Mouse (Mus musculus) thymus, postnatal 10 days (tissue): ENCODE data around the gene Ncbp1.
A peak's percentile ranks its signal among the peaks of the same experiment; 100 is the strongest.

Source experiments
- DNase-seq, 2 experiments: peaks; one replicate each; pipeline ENCODE4 v3.0.0; 2021; ENCODE audit warnings: low spot score in 2 of 2

The Ncbp1 gene

DNA sequence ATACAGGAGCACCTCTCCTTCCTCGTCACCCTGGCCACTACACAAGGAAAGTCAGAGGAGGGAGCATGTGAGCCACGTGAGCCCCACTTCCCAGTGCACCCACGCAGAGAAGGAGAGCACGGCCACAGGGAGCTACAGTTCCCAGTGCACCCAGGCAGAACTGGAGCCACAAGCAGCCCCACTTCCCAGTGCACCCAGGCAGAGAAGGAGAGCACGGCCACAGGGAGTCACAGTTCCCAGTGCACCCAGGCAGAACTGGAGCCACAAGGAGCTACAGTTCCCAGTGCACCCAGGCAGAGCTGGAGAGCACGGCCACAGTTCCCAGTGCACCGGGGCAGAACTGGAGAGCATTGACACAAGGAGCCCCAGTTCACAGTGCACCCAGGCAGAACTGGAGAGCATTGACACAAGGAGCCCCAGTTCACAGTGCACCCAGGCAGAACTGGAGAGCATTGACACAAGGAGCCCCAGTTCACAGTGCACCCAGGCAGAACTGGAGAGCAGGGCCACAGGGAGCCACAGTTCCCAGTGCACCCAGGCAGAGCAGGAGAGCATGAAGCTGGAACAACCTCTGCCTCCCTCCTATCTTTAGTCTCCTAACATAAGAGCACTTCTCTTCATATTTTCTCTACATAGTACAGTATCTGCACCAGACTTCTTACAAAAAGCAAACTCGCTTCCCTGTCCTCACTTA, 9.0 kb upstream of the Ncbp1 start:
- no peak for DNase-seq

- DNase-seq, result peak; percentile 17 to 49
Measured at GRCm38 (mm10) chr4:46130221-46130620, 8.2 kb upstream of the Ncbp1 start.

GRCm38 (mm10) chr4:46131791-46132190, 6.6 kb upstream of the Ncbp1 start:
- no peak for DNase-seq

- DNase-seq, result no peak
Measured at GRCm38 (mm10) chr4:46137629-46138286, 655 bp upstream of the Ncbp1 start.

DNA sequence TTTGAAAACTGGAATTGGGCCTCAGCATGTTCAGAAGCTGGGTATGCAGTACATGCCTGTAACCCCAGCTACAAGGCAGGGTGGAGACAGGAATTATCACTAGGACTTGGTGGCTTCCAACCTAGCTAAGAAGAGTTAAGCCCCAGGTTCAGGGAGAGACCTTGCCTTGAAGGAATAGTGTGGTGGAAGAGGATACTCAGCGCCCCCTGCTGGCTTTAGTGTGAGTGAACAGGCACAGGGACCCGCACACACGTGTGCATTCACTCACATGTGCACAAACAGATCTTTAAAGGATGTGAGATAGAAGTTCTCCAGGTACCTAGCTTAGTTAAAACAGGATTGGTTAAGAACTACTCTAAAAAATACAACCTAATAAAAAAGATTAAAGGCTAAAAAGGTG, 5.9 kb downstream of the Ncbp1 start:
- DNase-seq, result peak in 1 of 2 experiments; percentile 29

GRCm38 (mm10) chr4:46146881-46147280, 8.5 kb downstream of the Ncbp1 start:
- DNase-seq, result no peak

- DNase-seq, result no peak
Measured at GRCm38 (mm10) chr4:46151903-46152544, 13.6 kb downstream of the Ncbp1 start.

DNA sequence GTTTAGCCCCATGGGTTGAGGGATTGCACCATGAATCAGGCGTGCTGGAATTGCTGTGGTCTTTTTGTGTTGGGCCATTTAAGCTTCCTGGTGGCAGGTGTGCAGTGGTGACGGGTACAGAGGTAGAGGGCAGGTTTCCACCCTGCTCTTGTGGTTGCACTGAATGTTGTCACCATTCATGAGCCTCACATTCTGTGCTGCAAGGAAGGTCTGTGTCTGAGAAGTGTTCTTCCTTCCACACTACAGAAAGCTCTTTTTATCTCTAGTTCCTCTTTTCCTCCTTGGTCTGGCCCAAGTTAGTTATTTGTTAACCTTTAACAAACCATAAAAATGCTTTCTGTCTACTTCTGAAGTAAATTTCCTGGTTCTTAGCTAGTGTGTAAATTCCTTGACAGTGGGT, 25.6 kb downstream of the Ncbp1 start:
- DNase-seq, result no peak

DNA sequence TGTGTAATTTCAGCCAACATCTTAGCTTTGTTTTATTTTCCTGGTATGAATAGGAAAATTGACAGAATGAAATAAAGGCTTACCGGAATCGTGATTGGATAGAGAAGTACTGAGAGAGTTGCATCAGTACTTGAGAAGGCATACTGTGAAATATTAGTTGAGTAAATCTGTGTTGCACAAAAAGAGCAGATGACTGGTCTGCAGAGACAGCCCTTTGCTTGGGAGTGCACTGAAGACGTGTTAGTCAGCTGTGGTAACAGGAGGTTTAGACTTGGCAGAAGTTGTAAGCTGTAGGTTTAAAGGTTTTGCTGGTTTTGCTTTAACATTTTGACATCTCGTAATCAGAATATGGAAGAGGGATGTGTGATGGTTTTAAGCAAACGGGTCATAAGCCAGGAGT, 27.4 kb downstream of the Ncbp1 start:
- no peak for DNase-seq

GRCm38 (mm10) chr4:46171761-46172160, 33.3 kb downstream of the Ncbp1 start:
- DNase-seq, result no peak

- peak in 1 of 2 experiments; percentile 29 for DNase-seq
Measured at GRCm38 (mm10) chr4:46176313-46176712, 37.9 kb downstream of the Ncbp1 start.

DNA sequence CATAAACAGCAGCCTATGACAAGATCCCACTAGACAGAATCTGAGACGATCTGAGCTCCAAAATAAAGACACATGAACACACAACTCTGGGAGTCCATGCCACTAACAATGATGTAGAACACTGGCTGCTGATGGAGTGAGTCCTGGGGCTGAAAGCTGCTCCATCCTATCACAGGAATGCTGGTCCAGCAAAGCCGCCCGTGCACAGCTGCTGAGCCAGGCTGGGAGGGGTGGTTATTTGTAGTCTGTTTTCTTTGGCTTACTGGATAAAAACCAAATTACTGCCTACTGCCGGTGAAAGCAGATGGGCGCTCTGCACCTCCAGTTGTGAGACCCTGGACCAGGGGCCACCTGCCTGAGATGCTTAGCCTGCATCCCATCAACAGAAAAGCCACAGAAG, 38.6 kb downstream of the Ncbp1 start:
- no peak for DNase-seq

DNA sequence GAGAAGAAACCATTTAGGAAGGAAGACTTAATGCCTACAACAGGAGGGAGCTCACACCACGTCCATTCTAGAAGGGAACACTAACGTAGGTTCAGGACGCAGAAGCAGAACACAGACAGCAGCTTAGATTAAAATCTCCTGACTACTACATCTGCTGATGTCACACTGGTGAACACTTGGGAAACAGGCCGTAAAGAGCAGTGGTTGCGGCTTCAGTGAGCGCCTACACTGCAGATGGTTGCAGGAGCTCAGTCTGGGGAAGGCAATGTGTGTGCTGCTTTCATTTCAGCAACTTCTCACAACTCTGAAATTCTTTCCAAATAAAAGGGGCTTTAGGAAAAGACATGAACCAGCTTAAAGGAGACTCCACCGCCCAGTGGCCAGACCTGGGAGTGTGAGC, 39.1 kb downstream of the Ncbp1 start:
- no peak for DNase-seq

- DNase-seq, result no peak
Measured at GRCm38 (mm10) chr4:46181168-46181567, 42.8 kb downstream of the Ncbp1 start.

GRCm38 (mm10) chr4:46182181-46182580, 43.8 kb downstream of the Ncbp1 start:
- DNase-seq, result peak in 1 of 2 experiments; percentile 33

DNA sequence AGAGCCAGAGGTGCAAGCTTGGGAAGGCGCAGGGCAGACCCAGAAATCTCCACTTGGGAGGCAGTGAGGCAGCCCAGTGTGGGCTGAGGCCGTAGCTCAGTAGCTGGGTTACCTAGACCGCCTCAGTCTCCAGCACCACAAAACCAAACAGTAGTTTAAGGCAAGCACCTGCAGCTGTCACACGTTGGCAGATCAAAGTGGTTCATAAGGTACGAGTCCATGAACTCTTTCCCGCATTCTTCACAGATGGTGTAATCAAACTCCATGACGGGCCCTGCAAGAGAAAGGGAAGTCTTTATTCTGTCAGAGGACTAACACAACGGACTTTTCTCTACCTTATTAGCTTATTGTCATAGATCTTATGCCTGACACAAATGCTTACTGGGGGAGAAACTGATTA, 47.0 kb downstream of the Ncbp1 start:
- DNase-seq, result no peak

- no peak for DNase-seq
Measured at GRCm38 (mm10) chr4:46185890-46186289, 47.5 kb downstream of the Ncbp1 start.

DNA sequence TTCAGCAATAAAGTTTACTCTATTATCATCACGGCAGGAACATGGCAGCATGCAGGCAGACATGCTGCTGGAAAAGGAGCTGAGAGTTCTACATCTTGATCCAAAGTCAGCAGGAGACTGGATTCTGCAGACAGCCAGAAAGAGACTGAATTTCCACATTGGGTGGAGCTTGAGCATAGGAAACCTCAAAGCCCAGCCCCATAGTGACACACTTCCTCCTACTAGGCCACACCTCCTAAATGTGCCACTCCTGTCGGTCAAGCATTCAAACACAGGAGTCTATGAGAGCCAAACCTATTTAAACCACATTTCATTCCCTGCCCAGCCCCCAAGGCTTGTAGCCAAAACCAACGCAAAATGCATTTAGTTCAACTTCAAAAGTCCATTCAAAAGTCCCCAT, 48.1 kb downstream of the Ncbp1 start:
- DNase-seq, result no peak

DNA sequence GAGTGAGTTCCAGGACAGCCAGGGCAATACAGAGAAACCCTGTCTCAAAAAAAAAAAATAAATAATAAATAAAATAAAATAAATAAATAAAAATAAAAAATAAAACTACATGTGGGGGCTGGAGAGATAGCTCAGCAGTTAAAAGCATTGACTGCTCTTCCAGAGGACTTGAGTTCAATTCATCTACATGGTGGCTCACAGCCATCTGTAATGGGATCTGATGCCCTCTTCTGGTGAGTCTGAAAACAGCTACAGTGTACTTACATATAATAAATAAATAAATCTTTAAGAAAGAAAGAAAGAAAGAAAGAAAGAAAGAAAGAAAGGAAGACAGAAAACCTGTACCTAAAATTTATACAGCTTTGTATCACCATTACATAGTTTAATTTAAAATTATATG, 53.6 kb downstream of the Ncbp1 start:
- DNase-seq, result peak in 1 of 2 experiments; percentile 35

DNA sequence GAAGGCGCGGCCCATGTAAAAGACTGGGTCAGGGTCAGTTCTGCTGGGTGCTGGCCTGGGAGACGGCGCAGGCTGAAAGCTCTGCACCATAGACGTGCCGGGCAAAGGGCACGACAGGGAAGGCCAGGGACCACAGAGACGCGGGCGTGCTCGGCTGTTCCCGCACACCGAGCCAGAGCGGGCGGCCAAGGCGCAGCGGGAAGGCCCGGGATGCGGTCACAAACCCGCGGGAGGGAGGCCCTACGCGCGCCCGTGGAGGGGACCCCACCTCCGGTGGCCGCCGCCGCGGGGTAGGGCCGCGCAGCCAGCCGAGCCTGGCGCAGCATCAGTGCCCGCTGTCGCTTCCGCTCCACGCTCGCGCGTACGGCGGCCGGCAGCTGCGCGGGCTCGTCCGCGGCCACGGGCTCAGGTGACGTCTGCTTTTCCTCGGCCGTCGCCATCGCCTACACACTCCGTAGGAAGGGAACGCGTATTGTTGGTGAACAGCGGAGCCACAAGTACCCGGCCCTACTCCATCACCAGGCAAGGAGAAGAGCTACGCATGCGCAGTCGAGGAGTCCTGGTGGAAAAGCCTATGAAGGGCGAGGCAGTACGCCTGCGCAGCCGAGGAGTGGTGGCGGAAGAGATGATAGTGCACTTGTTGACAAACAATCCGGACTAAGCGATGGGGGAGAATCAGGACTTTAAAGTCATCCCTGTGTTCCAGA, 57.5 kb downstream of the Ncbp1 start, which contains the start of gene Xpa:
Gene Xpa, minus strand, starts transcription at position 531 of the 707 bp plus-strand sequence.
- DNase-seq, result peak; percentile 91 to 95

DNA sequence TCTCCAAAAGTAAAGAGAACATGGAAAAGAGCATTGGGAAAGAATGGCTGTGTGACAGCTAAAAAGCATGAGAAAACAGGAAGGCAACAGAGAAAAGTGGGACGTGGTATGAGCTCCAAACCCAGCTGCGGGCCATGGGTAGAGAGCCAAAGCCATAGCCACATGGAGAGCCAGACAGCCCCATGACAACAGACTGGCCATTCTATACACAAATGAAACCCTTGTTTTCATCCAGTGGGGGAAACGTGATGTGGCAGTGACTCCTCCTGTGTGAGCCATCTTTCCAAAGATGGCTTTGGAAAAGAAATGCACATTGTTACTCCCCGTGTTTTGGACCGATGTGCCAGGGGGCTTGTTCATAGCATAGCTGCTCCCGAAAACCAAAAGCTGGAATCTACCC, 58.1 kb downstream of the Ncbp1 start:
- DNase-seq, result no peak

GRCm38 (mm10) chr4:46198064-46198463, 59.7 kb downstream of the Ncbp1 start:
- no peak for DNase-seq
